Mouse (Mus musculus) limb, embryonic 12.5 days (tissue): ENCODE data around the gene Acot13. TPM values are rescaled to one million over a fixed set of nuclear protein-coding genes. Genes with fewer than 3 reads are reported as not detected.
"Not testable (repeated sequence)": the region's sequence is repeated elsewhere in the genome, so short reads cannot be mapped to it uniquely, and the experiment has no call there.

Source experiments
- ATAC-seq: fragments of 200-750 bp; cut with Nextera tagmentation; 2 replicates; pipeline ENCODE4 v1.8.0; 2017; ENCODE audit warnings: low read depth, moderate TSS enrichment; ENCODE audit not compliant: insufficient number of reproducible peaks, insufficient read depth, low FRiP score, low TSS enrichment
- H3K27ac ChIP-seq: fragments of 300-500 bp; sonication (generic); 2 replicates; pipeline ENCODE4 v1.5.1; 2016; ENCODE audit warnings: mild to moderate bottlenecking, moderate library complexity
- H3K27me3 ChIP-seq: fragments of 300-500 bp; sonication (generic); 2 replicates; pipeline ENCODE4 v1.6.1; 2016; ENCODE audit warnings: mild to moderate bottlenecking, moderate library complexity
- H3K36me3 ChIP-seq: fragments of 300-500 bp; sonication (generic); 2 replicates; pipeline ENCODE4 v1.6.1; 2016; ENCODE audit warnings: mild to moderate bottlenecking, moderate library complexity
- H3K4me1 ChIP-seq: fragments of 300-500 bp; sonication (generic); replicated peaks from 2 replicates; pipeline ENCODE4 v1.6.1; 2016
- H3K4me2 ChIP-seq: fragments of 300-500 bp; sonication (generic); 2 replicates; pipeline ENCODE4 v1.6.1; 2016; ENCODE audit warnings: mild to moderate bottlenecking, moderate library complexity
- H3K4me3 ChIP-seq: fragments of 300-500 bp; sonication (generic); replicated peaks from 2 replicates; pipeline ENCODE4 v1.5.1; 2016; ENCODE audit warnings: mild to moderate bottlenecking
- H3K9ac ChIP-seq: fragments of 300-500 bp; sonication (generic); replicated peaks from 2 replicates; pipeline ENCODE4 v1.6.1; 2016; ENCODE audit warnings: mild to moderate bottlenecking, moderate library complexity
- H3K9me3 ChIP-seq: fragments of 300-500 bp; sonication (generic); 2 replicates; pipeline ENCODE4 v1.6.1; 2016; ENCODE audit warnings: mild to moderate bottlenecking, moderate library complexity
- WGBS: fragments of 180-500 bp; shearing (Covaris S2); methylation state at CpG from one replicate; pipeline ENCODE4 v1.1.7; 2016; 5-methylcytosine and 5-hydroxymethylcytosine counted together
- polyA plus RNA-seq: library from polyadenylated mRNA; unstranded; fragments of >200 nt; fragmentation: Nextera tagmentation; extraction: Ambion mirVana; gene quantifications from 2 replicates; pipeline ENCODE4 v1.2.1, GENCODE M21; 2016

The Acot13 gene
- polyA plus RNA-seq, 1 experiment from 2014 or later, result 63.1 TPM

- no peak for ATAC-seq
- Histone ChIP-seq H3K27ac (no peak overlapping the region), H3K36me3 (no peaks in the 10 kb centered on the region), H3K9me3 (no peaks in the 10 kb centered on the region), H3K4me3 (no peak overlapping the region), H3K9ac (no peak overlapping the region), H3K27me3 (no peaks in the 10 kb centered on the region), H3K4me1 (no peaks in the 10 kb centered on the region), H3K4me2 (no peak overlapping the region)
- WGBS, result 65% methylated on average over 5 of the region's 5 CpGs
Measured at GRCm38 (mm10) chr13:24781916-24782315, 49.4 kb downstream of the Acot13 start.

- H3K4me2 ChIP-seq, result no peak overlapping the region
- H3K27ac ChIP-seq, result no peak overlapping the region
- ATAC-seq, result no peak
- no peaks in the 10 kb centered on the region for H3K27me3 ChIP-seq
- no peaks in the 10 kb centered on the region for H3K9me3 ChIP-seq
- H3K4me1 ChIP-seq, result no peaks in the 10 kb centered on the region
- no peak overlapping the region for H3K9ac ChIP-seq
- H3K4me3 ChIP-seq, result no peak overlapping the region
- no peaks in the 10 kb centered on the region for H3K36me3 ChIP-seq
- 88% methylated on average over 8 of the region's 8 CpGs for WGBS
Measured at GRCm38 (mm10) chr13:24778706-24779380, 52.5 kb downstream of the Acot13 start.

GRCm38 (mm10) chr13:24778026-24778425 is 53.3 kb downstream of the Acot13 start:
- 75% methylated on average over 2 of the region's 2 CpGs for WGBS
- Histone ChIP-seq H3K36me3 (no peaks in the 10 kb centered on the region), H3K27me3 (no peaks in the 10 kb centered on the region), H3K4me2 (no peak overlapping the region), H3K9me3 (no peaks in the 10 kb centered on the region), H3K9ac (no peak overlapping the region), H3K4me3 (no peak overlapping the region), H3K4me1 (no peaks in the 10 kb centered on the region), H3K27ac (no peak overlapping the region)
- no peak for ATAC-seq

- Histone ChIP-seq H3K4me3 (no peak overlapping the region), H3K27me3 (no peaks in the 10 kb centered on the region), H3K4me1 (no peaks in the 10 kb centered on the region), H3K36me3 (no peaks in the 10 kb centered on the region), H3K4me2 (no peak overlapping the region), H3K9me3 (no peaks in the 10 kb centered on the region), H3K27ac (no peak overlapping the region), H3K9ac (no peak overlapping the region)
- no peak for ATAC-seq
- 50% methylated on average over 7 of the region's 7 CpGs for WGBS
Measured at GRCm38 (mm10) chr13:24776146-24776844, 55.0 kb downstream of the Acot13 start.

- 89% methylated on average over 10 of the region's 10 CpGs for WGBS
- not testable (repeated sequence) for H3K4me3 ChIP-seq, H3K27me3 ChIP-seq, H3K9ac ChIP-seq, H3K27ac ChIP-seq, H3K36me3 ChIP-seq, H3K4me1 ChIP-seq, H3K9me3 ChIP-seq, ATAC-seq, H3K4me2 ChIP-seq
Measured at GRCm38 (mm10) chr13:24771482-24771881, 59.9 kb downstream of the Acot13 start.

Other genes starting within 250 kb of the Acot13 start
- gene Ripor2, start 249.4 kb downstream of the Acot13 start, polyA plus RNA-seq, result 1.7 and 2.5 TPM in 2 replicates
- gene Armh2, start 90.3 kb downstream of the Acot13 start, polyA plus RNA-seq, result not detected in 2 replicates
- gene Gmnn, start 69.6 kb downstream of the Acot13 start, polyA plus RNA-seq, result 124 and 126 TPM in 2 replicates
- gene BC005537, start 29.9 kb downstream of the Acot13 start, polyA plus RNA-seq, result 12.1 and 14.6 TPM in 2 replicates
- 74.3 and 77.2 TPM in 2 replicates for gene Tdp2, start 139 bp upstream of the Acot13 start, polyA plus RNA-seq
- gene D130043K22Rik, start 13.6 kb upstream of the Acot13 start, polyA plus RNA-seq, result 0.23 and 0.29 TPM in 2 replicates
- 6.0 and 6.8 TPM in 2 replicates for gene Aldh5a1, start 106.1 kb upstream of the Acot13 start, polyA plus RNA-seq
- 0.40 and 0.70 TPM in 2 replicates for gene Gpld1, start 111.6 kb upstream of the Acot13 start, polyA plus RNA-seq
- gene Mrs2, start 188.8 kb upstream of the Acot13 start, polyA plus RNA-seq, result 18.4 and 20.8 TPM in 2 replicates
- 1.4 and 2.1 TPM in 2 replicates for gene Dcdc2a, start 224.5 kb upstream of the Acot13 start, polyA plus RNA-seq